Mouse (Mus musculus): ENCODE results near the gene 1700109H08Rik. TPM values are rescaled to one million over a fixed set of nuclear protein-coding genes. Genes with fewer than 3 reads are reported as not detected.

Gene 1700109H08Rik
- polyA plus RNA-seq, 1 experiment from 2014 or later, result 3.9 TPM

- Histone ChIP-seq H3K27me3 (replicated peaks; ENCODE audit: low read depth, poor library complexity, severe bottlenecking) (no peaks in the 10 kb centered on the region), H3K4me3 (no peak overlapping the region), H3K36me3 (replicated peaks) (peaks cover 37% of the 10 kb centered on the region), H3K27ac (replicated peaks) (no peak overlapping the region), H3K4me1 (peaks cover 12% of the 10 kb centered on the region), H3K9me3 (0 out of 2 replicates have a peak, but pooled peaks cover 2% of the 10 kb centered on the region)
- DNase-seq (ENCODE audit: low spot score), result no peak
- 88% methylated on average over 1 of the region's 1 CpGs for WGBS
Observed at GRCm38 (mm10) chr5:3546226-3546625, 25.1 kb upstream of the 1700109H08Rik start.

DNA sequence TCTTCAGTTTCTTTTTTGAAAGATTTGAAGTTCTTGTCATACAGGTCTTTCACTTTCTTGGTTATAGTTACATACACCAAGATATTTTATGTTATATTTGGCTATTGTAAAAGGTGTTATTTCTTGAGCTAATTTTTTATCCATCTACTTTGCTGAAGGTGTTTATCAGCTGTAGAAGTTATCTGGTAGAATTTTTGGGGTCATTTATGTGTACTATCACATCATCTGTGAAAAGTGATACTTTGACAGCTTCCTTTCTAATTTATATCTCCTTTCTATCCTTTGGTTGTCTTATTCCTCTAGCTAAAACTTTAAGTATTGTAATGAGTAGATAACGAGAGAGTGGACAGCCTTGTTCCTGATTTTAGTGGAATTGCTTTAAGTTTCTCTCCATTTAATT lies 19.9 kb upstream of the 1700109H08Rik start:
- DNase-seq (ENCODE audit: low spot score), result no peak
- Histone ChIP-seq H3K36me3 (replicated peaks) (peaks cover 51% of the 10 kb centered on the region), H3K4me1 (no peaks in the 10 kb centered on the region), H3K27ac (replicated peaks) (no peak overlapping the region), H3K4me3 (no peak overlapping the region), H3K27me3 (replicated peaks; ENCODE audit: low read depth, poor library complexity, severe bottlenecking) (no peaks in the 10 kb centered on the region), H3K9me3 (0 out of 2 replicates have a peak, but pooled peaks cover 2% of the 10 kb centered on the region)
- WGBS, result 96% methylated on average over 1 of the region's 1 CpGs

- Histone ChIP-seq H3K27me3 (replicated peaks; ENCODE audit: low read depth, poor library complexity, severe bottlenecking) (no peaks in the 10 kb centered on the region), H3K36me3 (replicated peaks) (peaks cover 53% of the 10 kb centered on the region), H3K9me3 (no peaks in the 10 kb centered on the region), H3K4me1 (no peaks in the 10 kb centered on the region), H3K4me3 (no peak overlapping the region), H3K27ac (replicated peaks) (no peak overlapping the region)
- WGBS, result 88% methylated on average over 2 of the region's 2 CpGs
- DNase-seq (ENCODE audit: low spot score), result no peak
Observed at GRCm38 (mm10) chr5:3554198-3554597, 17.2 kb upstream of the 1700109H08Rik start.

DNA sequence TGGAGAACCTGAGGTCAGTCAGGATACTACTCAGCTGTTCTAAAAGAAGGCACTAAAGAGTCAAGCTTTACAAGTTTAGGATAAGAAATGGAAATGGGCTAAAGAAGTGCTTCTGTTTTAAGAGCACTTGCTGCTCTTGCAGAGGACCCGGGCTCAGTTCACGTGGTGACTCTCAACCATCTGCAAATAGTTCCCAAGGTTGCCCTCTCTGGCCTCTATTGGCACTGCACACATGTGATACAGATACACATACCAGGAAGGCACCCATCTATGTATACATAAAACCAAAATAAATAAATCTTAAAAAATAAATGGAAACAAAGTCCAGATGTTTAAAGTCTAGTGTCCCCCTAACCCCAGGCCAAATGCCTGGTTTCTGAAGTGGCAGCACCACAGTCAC lies 3.5 kb downstream of the 1700109H08Rik start:
- Histone ChIP-seq H3K9me3 (peaks cover 6% of the 10 kb centered on the region; the same call in 1 of the 2 replicates), H3K4me3 (no peak overlapping the region), H3K36me3 (replicated peaks) (peaks cover 100% of the 10 kb centered on the region), H3K27ac (replicated peaks) (no peak overlapping the region), H3K4me1 (no peaks in the 10 kb centered on the region), H3K27me3 (replicated peaks; ENCODE audit: low read depth, poor library complexity, severe bottlenecking) (no peaks in the 10 kb centered on the region)
- WGBS, result 93% methylated on average over 2 of the region's 2 CpGs
- no peak for DNase-seq (ENCODE audit: low spot score)

- H3K27me3 ChIP-seq (replicated peaks; ENCODE audit: low read depth, poor library complexity, severe bottlenecking), result no peaks in the 10 kb centered on the region
- peaks cover 100% of the 10 kb centered on the region for H3K36me3 ChIP-seq (replicated peaks)
- no peak overlapping the region for H3K4me3 ChIP-seq
- H3K27ac ChIP-seq (replicated peaks), result no peak overlapping the region
- H3K9me3 ChIP-seq, result peaks cover 6% of the 10 kb centered on the region; the same call in 1 of the 2 replicates
- DNase-seq (ENCODE audit: low spot score), result no peak
- no peaks in the 10 kb centered on the region for H3K4me1 ChIP-seq
- WGBS, result 92% methylated on average over 2 of the region's 2 CpGs
Observed at GRCm38 (mm10) chr5:3577939-3578338, 6.6 kb downstream of the 1700109H08Rik start.

- Histone ChIP-seq H3K27me3 (replicated peaks; ENCODE audit: low read depth, poor library complexity, severe bottlenecking) (no peaks in the 10 kb centered on the region), H3K36me3 (replicated peaks) (peaks cover 100% of the 10 kb centered on the region)
- 95% methylated on average over 7 of the region's 7 CpGs for WGBS
Observed at GRCm38 (mm10) chr5:3579066-3579465, 7.7 kb downstream of the 1700109H08Rik start.

GRCm38 (mm10) chr5:3595693-3596398 lies 24.5 kb downstream of the 1700109H08Rik start, which contains the start of gene Pex1:
Gene Pex1, plus strand, starts transcription at chr5:3596066.
- no peaks in the 10 kb centered on the region for H3K9me3 ChIP-seq
- H3K27ac ChIP-seq (replicated peaks), result peak within 1 kb of the TSS; percentile 84
- WGBS, result under 1% methylated on average over 50 of the region's 50 CpGs
- H3K27me3 ChIP-seq (replicated peaks; ENCODE audit: low read depth, poor library complexity, severe bottlenecking), result no peaks in the 10 kb centered on the region
- peaks cover 19% of the 10 kb centered on the region for H3K36me3 ChIP-seq (replicated peaks)
- H3K4me1 ChIP-seq, result peaks cover 18% of the 10 kb centered on the region
- H3K4me3 ChIP-seq, result peak within 1 kb of the TSS; percentile 93
- DNase-seq (ENCODE audit: low spot score), result peak; percentile 97

More at GRCm38 (mm10) chr5:3579066-3579465, 7.7 kb downstream of the 1700109H08Rik start:
- H3K4me3 ChIP-seq, result no peak overlapping the region
- H3K9me3 ChIP-seq, result peaks cover 6% of the 10 kb centered on the region; the same call in 1 of the 2 replicates
- DNase-seq (ENCODE audit: low spot score), result no peak
- H3K27ac ChIP-seq (replicated peaks), result no peak overlapping the region
- H3K4me1 ChIP-seq, result no peaks in the 10 kb centered on the region

DNA sequence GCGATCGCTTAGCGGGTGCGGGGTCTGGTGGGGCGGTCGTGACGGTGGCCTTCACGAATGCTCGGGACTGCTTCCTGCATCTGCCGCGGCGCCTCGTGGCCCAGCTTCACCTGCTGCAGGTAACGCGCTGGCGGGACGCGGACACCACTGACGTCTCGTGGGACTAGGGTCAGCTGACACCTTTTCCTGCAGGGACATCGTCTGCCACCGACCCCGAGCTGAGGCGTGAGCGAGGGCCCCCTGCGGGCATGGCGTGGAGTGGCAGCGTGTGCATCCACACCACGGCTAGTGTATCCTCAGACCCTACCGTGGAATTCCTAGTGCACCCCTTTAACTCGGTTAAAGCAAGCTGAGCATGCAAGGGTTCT lies 25.0 kb downstream of the 1700109H08Rik start, which contains the start of gene Rbm48:
TSS of gene Rbm48 (minus strand) at position 187 of the 368 bp plus-strand sequence.
- Histone ChIP-seq H3K27ac (replicated peaks) (peak within 1 kb of the TSS; percentile 84), H3K9me3 (no peaks in the 10 kb centered on the region), H3K27me3 (replicated peaks; ENCODE audit: low read depth, poor library complexity, severe bottlenecking) (no peaks in the 10 kb centered on the region), H3K4me3 (peak within 1 kb of the TSS; percentile 93), H3K36me3 (replicated peaks) (peaks cover 14% of the 10 kb centered on the region), H3K4me1 (peaks cover 18% of the 10 kb centered on the region)
- DNase-seq (ENCODE audit: low spot score), result peak; percentile 84
- under 1% methylated on average over 31 of the region's 31 CpGs for WGBS

DNA sequence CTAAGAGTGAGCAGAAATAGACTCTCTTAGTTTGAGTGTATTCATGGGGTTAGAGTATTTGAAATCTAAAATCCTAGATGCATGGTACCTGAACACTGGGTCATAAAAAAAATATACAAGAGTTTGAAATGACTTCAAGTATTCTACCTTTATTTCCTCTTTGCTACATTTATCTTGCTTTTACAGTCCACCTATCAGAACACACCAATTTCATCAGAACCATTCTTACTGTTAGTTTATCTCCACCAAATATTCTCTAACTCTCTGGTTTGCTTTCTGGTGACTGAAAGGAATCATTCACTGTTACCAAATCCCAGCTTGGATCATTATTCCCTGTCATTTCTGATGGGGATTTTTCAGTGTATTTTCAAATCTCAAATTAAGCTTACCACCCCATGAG lies 25.8 kb downstream of the 1700109H08Rik start:
- H3K4me3 ChIP-seq, result peak overlapping the region; percentile 93
- H3K36me3 ChIP-seq (replicated peaks), result peaks cover 6% of the 10 kb centered on the region
- DNase-seq (ENCODE audit: low spot score), result no peak
- no peaks in the 10 kb centered on the region for H3K9me3 ChIP-seq
- peaks cover 18% of the 10 kb centered on the region for H3K4me1 ChIP-seq
- H3K27ac ChIP-seq (replicated peaks), result no peak overlapping the region
- no peaks in the 10 kb centered on the region for H3K27me3 ChIP-seq (replicated peaks; ENCODE audit: low read depth, poor library complexity, severe bottlenecking)

GRCm38 (mm10) chr5:3598766-3599165 lies 27.4 kb downstream of the 1700109H08Rik start:
- Histone ChIP-seq H3K27ac (replicated peaks) (no peak overlapping the region), H3K36me3 (replicated peaks) (0 out of 2 replicates have a peak, but pooled peaks cover 3% of the 10 kb centered on the region), H3K9me3 (no peaks in the 10 kb centered on the region), H3K27me3 (replicated peaks; ENCODE audit: low read depth, poor library complexity, severe bottlenecking) (no peaks in the 10 kb centered on the region), H3K4me3 (no peak overlapping the region), H3K4me1 (peaks cover 18% of the 10 kb centered on the region)
- 88% methylated on average over 5 of the region's 5 CpGs for WGBS
- DNase-seq (ENCODE audit: low spot score), result no peak

GRCm38 (mm10) chr5:3600298-3600697 lies 28.9 kb downstream of the 1700109H08Rik start:
- Histone ChIP-seq H3K9me3 (no peaks in the 10 kb centered on the region), H3K27ac (replicated peaks) (no peak overlapping the region), H3K27me3 (replicated peaks; ENCODE audit: low read depth, poor library complexity, severe bottlenecking) (no peaks in the 10 kb centered on the region), H3K4me3 (no peak overlapping the region), H3K36me3 (replicated peaks) (peaks cover 10% of the 10 kb centered on the region), H3K4me1 (peaks cover 8% of the 10 kb centered on the region)
- 81% methylated on average over 1 of the region's 1 CpGs for WGBS
- DNase-seq (ENCODE audit: low spot score), result no peak

DNA sequence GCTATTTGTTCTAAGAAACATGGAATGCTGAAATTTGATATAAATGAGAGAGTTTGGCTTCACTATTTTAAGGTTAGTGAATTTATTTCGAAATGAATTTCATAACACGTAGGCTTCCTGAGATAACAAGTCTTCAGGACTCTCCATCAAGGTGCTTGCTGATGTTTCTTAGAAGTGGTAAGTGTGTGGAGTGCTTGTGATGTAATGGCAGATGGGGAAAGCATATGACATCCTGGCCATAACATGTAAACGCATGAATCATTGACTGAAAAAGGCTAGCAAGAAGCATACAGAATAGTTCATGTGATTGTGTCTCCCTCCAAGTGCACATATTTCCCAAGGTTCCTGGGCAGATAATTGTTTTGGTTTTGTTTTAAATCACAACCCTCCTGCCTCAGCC lies 29.4 kb downstream of the 1700109H08Rik start:
- no peaks in the 10 kb centered on the region for H3K9me3 ChIP-seq
- H3K4me3 ChIP-seq, result no peak overlapping the region
- H3K27ac ChIP-seq (replicated peaks), result no peak overlapping the region
- H3K27me3 ChIP-seq (replicated peaks; ENCODE audit: low read depth, poor library complexity, severe bottlenecking), result no peaks in the 10 kb centered on the region
- H3K36me3 ChIP-seq (replicated peaks), result peaks cover 15% of the 10 kb centered on the region
- no peak for DNase-seq (ENCODE audit: low spot score)
- WGBS, result 92% methylated on average over 3 of the region's 3 CpGs
- H3K4me1 ChIP-seq, result peaks cover 6% of the 10 kb centered on the region

GRCm38 (mm10) chr5:3607114-3607513 lies 35.7 kb downstream of the 1700109H08Rik start:
- Histone ChIP-seq H3K27ac (replicated peaks) (no peak overlapping the region), H3K36me3 (replicated peaks) (peaks cover 62% of the 10 kb centered on the region), H3K4me1 (no peaks in the 10 kb centered on the region), H3K27me3 (replicated peaks; ENCODE audit: low read depth, poor library complexity, severe bottlenecking) (no peaks in the 10 kb centered on the region), H3K4me3 (no peak overlapping the region), H3K9me3 (no peaks in the 10 kb centered on the region)
- WGBS, result 94% methylated on average over 9 of the region's 9 CpGs
- no peak for DNase-seq (ENCODE audit: low spot score)

Data from embryonic facial prominence, embryonic 10.5 days (tissue).